Mouse (Mus musculus) embryonic facial prominence, embryonic 10.5 days (tissue): ENCODE results near the gene Klf15. TPM values are rescaled to one million over a fixed set of nuclear protein-coding genes. Genes with fewer than 3 reads are reported as not detected.

Experiments used
- DNase-seq: peaks from one replicate; pipeline ENCODE4 v3.0.0-alpha.2; 2017; ENCODE audit warnings: low spot score
- H3K27ac ChIP-seq: fragments of 300-500 bp; sonication (generic); replicated peaks from 2 replicates; pipeline ENCODE4 v1.5.1; 2016; ENCODE audit warnings: mild to moderate bottlenecking
- H3K27me3 ChIP-seq: fragments of 300-500 bp; sonication (generic); replicated peaks from 2 replicates; pipeline ENCODE4 v1.6.1; 2016; ENCODE audit warnings: low read depth, mild to moderate bottlenecking; ENCODE audit not compliant: poor library complexity, severe bottlenecking
- H3K36me3 ChIP-seq: fragments of 300-500 bp; sonication (generic); replicated peaks from 2 replicates; pipeline ENCODE4 v1.6.1; 2016; ENCODE audit warnings: mild to moderate bottlenecking, moderate library complexity
- H3K4me1 ChIP-seq: fragments of 300-500 bp; sonication (generic); 2 replicates; pipeline ENCODE4 v1.6.1; 2016
- H3K4me3 ChIP-seq: fragments of 300-500 bp; sonication (generic); 2 replicates; pipeline ENCODE4 v1.5.1; 2016; ENCODE audit warnings: mild to moderate bottlenecking, moderate library complexity
- H3K9me3 ChIP-seq: fragments of 300-500 bp; sonication (generic); 2 replicates; pipeline ENCODE4 v1.6.1; 2016; ENCODE audit warnings: mild to moderate bottlenecking
- WGBS: fragments of 180-500 bp; shearing (Covaris S2); methylation state at CpG from one replicate; pipeline ENCODE4 v1.1.7; 2016; 5-methylcytosine and 5-hydroxymethylcytosine counted together
- polyA plus RNA-seq: library from polyadenylated mRNA; unstranded; fragments of >200 nt; fragmentation: Nextera tagmentation; extraction: Ambion mirVana; gene quantifications from 2 replicates; pipeline ENCODE4 v1.2.1, GENCODE M21; 2016

Klf15 gene
- 6.4 and 7.5 TPM in 2 replicates for polyA plus RNA-seq

- Histone ChIP-seq H3K4me3 (peak within 1 kb of the TSS; percentile 78), H3K9me3 (no peaks in the 10 kb centered on the region), H3K4me1 (peaks cover 26% of the 10 kb centered on the region), H3K36me3 (peaks cover 10% of the 10 kb centered on the region), H3K27ac (peak within 1 kb of the TSS; percentile 82), H3K27me3 (peaks cover 47% of the 10 kb centered on the region)
- DNase-seq, result peak; percentile 86
- WGBS, result under 1% methylated on average over 70 of the region's 70 CpGs
Measured at GRCm38 (mm10) chr6:90462181-90462706, at the start of gene Klf15. Gene Klf15, plus strand, starts transcription at chr6:90462576.

GRCm38 (mm10) chr6:90422565-90422964, 39.8 kb upstream of the Klf15 start:
- Histone ChIP-seq H3K36me3 (no peaks in the 10 kb centered on the region), H3K27ac (peak overlapping the region; percentile 72), H3K4me1 (peaks cover 10% of the 10 kb centered on the region), H3K9me3 (no peaks in the 10 kb centered on the region), H3K4me3 (peak overlapping the region; percentile 49), H3K27me3 (peaks cover 23% of the 10 kb centered on the region)
- DNase-seq, result peak; percentile 87
- WGBS, result 3% methylated on average over 14 of the region's 14 CpGs

GRCm38 (mm10) chr6:90425361-90425760, 37.0 kb upstream of the Klf15 start:
- peaks cover 29% of the 10 kb centered on the region for H3K27me3 ChIP-seq
- WGBS, result 81% methylated on average over 3 of the region's 3 CpGs
- no peak for DNase-seq
- H3K4me3 ChIP-seq, result no peak overlapping the region
- no peak overlapping the region for H3K27ac ChIP-seq
- H3K9me3 ChIP-seq, result no peaks in the 10 kb centered on the region
- no peaks in the 10 kb centered on the region for H3K36me3 ChIP-seq
- peaks cover 24% of the 10 kb centered on the region for H3K4me1 ChIP-seq

GRCm38 (mm10) chr6:90426003-90426402, 36.4 kb upstream of the Klf15 start:
- H3K4me1 ChIP-seq, result peaks cover 24% of the 10 kb centered on the region
- WGBS, result 82% methylated on average over 4 of the region's 4 CpGs
- no peak overlapping the region for H3K27ac ChIP-seq
- no peak overlapping the region for H3K4me3 ChIP-seq
- no peaks in the 10 kb centered on the region for H3K9me3 ChIP-seq
- peaks cover 29% of the 10 kb centered on the region for H3K27me3 ChIP-seq
- H3K36me3 ChIP-seq, result no peaks in the 10 kb centered on the region
- DNase-seq, result no peak

- peak; percentile 84 for DNase-seq
- Histone ChIP-seq H3K4me1 (peaks cover 14% of the 10 kb centered on the region), H3K4me3 (peak within 1 kb of the TSS; percentile 55), H3K27me3 (peaks cover 29% of the 10 kb centered on the region), H3K27ac (peak within 1 kb of the TSS; percentile 40), H3K36me3 (no peaks in the 10 kb centered on the region), H3K9me3 (no peaks in the 10 kb centered on the region)
- under 1% methylated on average over 31 of the region's 31 CpGs for WGBS
Measured at GRCm38 (mm10) chr6:90428380-90428974, 33.9 kb upstream of the Klf15 start, which contains the start of gene Cfap100. Gene Cfap100, minus strand, starts transcription at chr6:90428797.

GRCm38 (mm10) chr6:90429911-90430310, 32.5 kb upstream of the Klf15 start:
- no peaks in the 10 kb centered on the region for H3K9me3 ChIP-seq
- no peak for DNase-seq
- H3K4me3 ChIP-seq, result no peak overlapping the region
- peaks cover 14% of the 10 kb centered on the region for H3K4me1 ChIP-seq
- peaks cover 31% of the 10 kb centered on the region for H3K27me3 ChIP-seq
- H3K36me3 ChIP-seq, result no peaks in the 10 kb centered on the region
- H3K27ac ChIP-seq, result no peak overlapping the region
- WGBS, result 81% methylated on average over 14 of the region's 14 CpGs

- H3K27me3 ChIP-seq, result peaks cover 24% of the 10 kb centered on the region
Measured at GRCm38 (mm10) chr6:90431487-90431886, 30.9 kb upstream of the Klf15 start.

GRCm38 (mm10) chr6:90434687-90435086, 27.7 kb upstream of the Klf15 start:
- 0 out of 2 replicates have a peak, but pooled peaks cover 7% of the 10 kb centered on the region for H3K27me3 ChIP-seq
- no peak for DNase-seq
- no peak overlapping the region for H3K27ac ChIP-seq
- 0 out of 2 replicates have a peak, but pooled peaks cover 3% of the 10 kb centered on the region for H3K9me3 ChIP-seq
- no peak overlapping the region for H3K4me3 ChIP-seq
- H3K4me1 ChIP-seq, result peaks cover 3% of the 10 kb centered on the region; the same call in 1 of the 2 replicates
- 65% methylated on average over 3 of the region's 3 CpGs for WGBS
- H3K36me3 ChIP-seq, result no peaks in the 10 kb centered on the region

More at GRCm38 (mm10) chr6:90431487-90431886, 30.9 kb upstream of the Klf15 start:
- Histone ChIP-seq H3K36me3 (no peaks in the 10 kb centered on the region), H3K9me3 (no peaks in the 10 kb centered on the region), H3K4me1 (peaks cover 16% of the 10 kb centered on the region), H3K27ac (no peak overlapping the region), H3K4me3 (no peak overlapping the region)
- WGBS, result 75% methylated on average over 2 of the region's 2 CpGs
- no peak for DNase-seq

GRCm38 (mm10) chr6:90435195-90435618, 27.2 kb upstream of the Klf15 start:
- Histone ChIP-seq H3K4me3 (no peak overlapping the region), H3K4me1 (peaks cover 3% of the 10 kb centered on the region; the same call in 1 of the 2 replicates), H3K36me3 (no peaks in the 10 kb centered on the region), H3K27me3 (0 out of 2 replicates have a peak, but pooled peaks cover 7% of the 10 kb centered on the region), H3K27ac (no peak overlapping the region), H3K9me3 (0 out of 2 replicates have a peak, but pooled peaks cover 3% of the 10 kb centered on the region)
- peak; percentile 80 for DNase-seq
- 17% methylated on average over 11 of the region's 11 CpGs for WGBS

GRCm38 (mm10) chr6:90436192-90436907, 26.0 kb upstream of the Klf15 start:
- Histone ChIP-seq H3K27me3 (0 out of 2 replicates have a peak, but pooled peaks cover 7% of the 10 kb centered on the region), H3K4me1 (peaks cover 3% of the 10 kb centered on the region; the same call in 1 of the 2 replicates), H3K27ac (no peak overlapping the region), H3K36me3 (no peaks in the 10 kb centered on the region), H3K9me3 (0 out of 2 replicates have a peak, but pooled peaks cover 3% of the 10 kb centered on the region), H3K4me3 (no peak overlapping the region)
- DNase-seq, result no peak
- WGBS, result 86% methylated on average over 10 of the region's 10 CpGs

GRCm38 (mm10) chr6:90437041-90437440, 25.3 kb upstream of the Klf15 start:
- Histone ChIP-seq H3K27me3 (0 out of 2 replicates have a peak, but pooled peaks cover 7% of the 10 kb centered on the region), H3K27ac (no peak overlapping the region), H3K36me3 (no peaks in the 10 kb centered on the region), H3K4me3 (no peak overlapping the region), H3K9me3 (0 out of 2 replicates have a peak, but pooled peaks cover 3% of the 10 kb centered on the region), H3K4me1 (peaks cover 3% of the 10 kb centered on the region; the same call in 1 of the 2 replicates)
- WGBS, result 88% methylated on average over 3 of the region's 3 CpGs
- DNase-seq, result no peak

GRCm38 (mm10) chr6:90446883-90447282, 15.5 kb upstream of the Klf15 start:
- peaks cover 7% of the 10 kb centered on the region for H3K4me1 ChIP-seq
- no peaks in the 10 kb centered on the region for H3K27me3 ChIP-seq
- 34% methylated on average over 4 of the region's 4 CpGs for WGBS
- H3K4me3 ChIP-seq, result no peak overlapping the region
- no peaks in the 10 kb centered on the region for H3K36me3 ChIP-seq
- no peak overlapping the region; the same call in 1 of the 2 replicates for H3K27ac ChIP-seq
- DNase-seq, result no peak
- no peaks in the 10 kb centered on the region for H3K9me3 ChIP-seq
